Mouse (Mus musculus) yolk sac, embryonic 10.5 days (tissue): Measurements from ENCODE around the gene Zfp239.
"Not testable (repeated sequence)": the region's sequence is repeated elsewhere in the genome, so short reads cannot be mapped to it uniquely, and the experiment has no call there.

Experiments
- DNase-seq: peaks from one replicate; pipeline ENCODE4 v3.0.0-alpha.2; 2017; ENCODE audit warnings: low spot score

Gene Zfp239

GRCm38 (mm10) chr6:117861848-117862247 is at the start of gene Zfp239:
TSS of gene Zfp239 (plus strand) at chr6:117862100.
- no peak for DNase-seq

GRCm38 (mm10) chr6:117814681-117815080 is 47.2 kb upstream of the Zfp239 start:
- no peak for DNase-seq

DNA sequence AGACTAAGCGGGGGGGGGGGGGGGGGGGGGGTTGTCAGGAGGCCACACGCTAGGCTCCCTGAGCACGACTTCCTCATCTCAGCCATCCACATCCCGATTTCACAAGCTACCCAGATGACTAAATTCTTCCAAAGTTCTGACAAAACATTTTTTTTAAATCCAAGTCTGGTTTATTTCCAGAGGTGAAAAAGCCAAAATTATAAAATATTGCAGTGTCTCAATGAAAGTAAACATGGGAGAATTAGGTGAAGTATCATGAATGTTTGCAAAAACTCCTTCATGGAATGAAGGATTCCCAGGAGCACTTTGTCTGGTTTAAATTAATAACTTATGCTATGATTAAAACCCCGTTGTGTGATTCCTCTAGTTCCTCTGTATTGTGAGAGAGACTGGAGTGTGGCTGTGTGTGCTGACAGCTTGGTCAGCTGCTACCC is 44.8 kb upstream of the Zfp239 start:
- no peak for DNase-seq

DNA sequence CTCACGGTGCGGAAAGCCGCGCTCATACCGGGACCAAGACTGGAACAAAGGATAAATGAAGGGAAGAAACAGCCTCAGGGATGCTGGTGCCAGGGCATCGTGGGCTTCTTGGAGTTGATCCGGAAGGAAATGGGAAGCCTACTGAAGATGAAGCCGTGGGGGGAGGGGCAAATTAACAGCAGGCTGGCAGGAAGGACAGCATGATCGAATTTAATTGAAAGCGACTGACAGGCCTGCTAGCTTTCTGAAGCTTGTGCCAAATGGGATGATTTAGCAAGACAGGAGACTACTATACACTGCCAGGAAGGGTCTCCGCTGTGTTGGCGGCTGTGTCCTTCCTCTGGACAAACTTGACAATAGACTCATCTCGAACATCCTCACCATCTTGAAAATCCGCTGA is 41.6 kb upstream of the Zfp239 start:
- no peak for DNase-seq

- DNase-seq: peak; percentile 59
Observed at GRCm38 (mm10) chr6:117825369-117825768, 36.5 kb upstream of the Zfp239 start.

- peak; percentile 38 for DNase-seq
Observed at GRCm38 (mm10) chr6:117828273-117828672, 33.6 kb upstream of the Zfp239 start.

- peak; percentile 93 for DNase-seq
Observed at GRCm38 (mm10) chr6:117840686-117841510, 21.0 kb upstream of the Zfp239 start, which contains the start of gene Zfp637. TSS of gene Zfp637 (plus strand) at chr6:117841180.

DNA sequence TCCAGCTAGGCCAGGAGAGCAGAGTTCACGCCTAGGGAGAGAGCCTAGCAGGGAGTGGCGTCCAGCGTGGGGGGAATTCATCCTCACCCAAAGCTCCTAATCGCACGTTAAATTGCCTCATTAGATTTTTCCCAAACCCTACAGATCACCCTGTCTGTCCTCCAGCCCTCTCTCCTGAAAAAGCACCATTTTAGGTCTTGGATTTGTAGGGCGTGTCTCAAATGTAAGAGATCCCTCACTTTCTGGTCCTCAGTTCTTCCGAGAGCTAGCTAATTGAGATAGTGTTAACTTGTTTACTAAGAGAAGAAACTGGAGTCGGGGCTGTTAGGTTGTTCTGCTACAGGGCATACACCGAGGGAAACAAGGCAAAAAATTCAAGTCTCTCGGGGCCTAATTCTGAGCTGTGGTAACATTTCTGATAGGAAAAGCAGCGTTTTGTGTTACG is 20.4 kb upstream of the Zfp239 start:
- DNase-seq: no peak

GRCm38 (mm10) chr6:117844597-117844996 is 17.3 kb upstream of the Zfp239 start:
- no peak for DNase-seq

GRCm38 (mm10) chr6:117846671-117847070 is 15.2 kb upstream of the Zfp239 start:
- not testable (repeated sequence) for DNase-seq

DNA sequence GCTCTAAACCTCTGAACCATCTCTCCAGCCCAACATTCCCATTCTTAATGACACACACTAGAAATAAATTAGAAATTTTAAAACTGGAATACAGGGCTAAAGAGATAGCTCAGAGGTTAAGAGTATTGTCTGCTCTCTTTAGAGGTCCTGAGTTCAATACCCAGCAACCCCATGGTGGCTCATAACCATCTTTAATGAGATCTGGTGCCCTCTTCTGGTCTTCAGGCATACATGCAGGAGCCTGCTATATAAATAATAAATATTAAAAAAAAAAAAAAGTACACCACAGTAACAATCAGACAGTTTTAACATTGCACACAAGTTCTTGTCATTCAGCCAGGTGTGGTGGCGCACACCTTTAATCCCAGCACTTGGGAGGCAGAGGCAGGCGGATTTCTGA is 14.1 kb upstream of the Zfp239 start:
- no peak for DNase-seq

- DNase-seq: no peak
Observed at GRCm38 (mm10) chr6:117848577-117848976, 13.3 kb upstream of the Zfp239 start.

- DNase-seq: no peak
Observed at GRCm38 (mm10) chr6:117851747-117852146, 10.2 kb upstream of the Zfp239 start.

DNA sequence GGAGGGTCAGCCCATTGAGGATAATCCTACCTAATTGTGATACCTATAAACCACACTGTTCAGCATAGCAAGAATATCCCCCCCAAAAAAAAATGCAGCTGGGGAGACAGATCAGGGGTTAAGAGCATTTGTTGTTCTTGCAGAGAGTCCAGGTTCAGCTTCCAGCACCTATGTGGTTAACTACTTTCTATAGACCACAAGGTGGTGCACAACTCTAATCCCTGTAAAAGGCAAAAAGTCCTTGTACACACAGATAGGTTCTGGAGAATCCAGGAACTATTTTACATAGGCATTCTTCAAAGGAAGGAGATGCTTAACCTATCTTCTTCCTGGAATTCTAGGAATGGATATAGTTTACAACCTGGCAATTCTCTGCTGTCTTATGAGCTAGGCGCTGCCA is 3.9 kb upstream of the Zfp239 start:
- DNase-seq: no peak

DNA sequence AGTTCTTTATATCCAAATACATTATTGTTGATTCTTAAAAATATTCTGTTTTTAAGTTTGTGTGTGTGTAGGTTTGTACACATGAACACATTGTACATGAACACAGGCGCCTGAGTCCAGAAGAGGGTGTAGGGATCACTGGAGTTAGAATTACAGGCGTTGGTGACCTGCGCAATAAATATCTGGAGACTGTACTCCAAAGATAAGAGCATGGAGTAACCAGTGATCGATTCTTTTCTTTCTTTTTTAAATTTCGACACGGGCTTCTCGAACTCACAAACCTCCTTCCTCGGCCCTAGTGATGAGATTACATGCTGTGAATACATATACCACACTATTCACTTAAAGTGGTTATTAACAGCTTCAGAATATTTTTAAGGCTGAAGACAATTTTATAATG is 565 bp downstream of the Zfp239 start:
- DNase-seq: no peak

DNA sequence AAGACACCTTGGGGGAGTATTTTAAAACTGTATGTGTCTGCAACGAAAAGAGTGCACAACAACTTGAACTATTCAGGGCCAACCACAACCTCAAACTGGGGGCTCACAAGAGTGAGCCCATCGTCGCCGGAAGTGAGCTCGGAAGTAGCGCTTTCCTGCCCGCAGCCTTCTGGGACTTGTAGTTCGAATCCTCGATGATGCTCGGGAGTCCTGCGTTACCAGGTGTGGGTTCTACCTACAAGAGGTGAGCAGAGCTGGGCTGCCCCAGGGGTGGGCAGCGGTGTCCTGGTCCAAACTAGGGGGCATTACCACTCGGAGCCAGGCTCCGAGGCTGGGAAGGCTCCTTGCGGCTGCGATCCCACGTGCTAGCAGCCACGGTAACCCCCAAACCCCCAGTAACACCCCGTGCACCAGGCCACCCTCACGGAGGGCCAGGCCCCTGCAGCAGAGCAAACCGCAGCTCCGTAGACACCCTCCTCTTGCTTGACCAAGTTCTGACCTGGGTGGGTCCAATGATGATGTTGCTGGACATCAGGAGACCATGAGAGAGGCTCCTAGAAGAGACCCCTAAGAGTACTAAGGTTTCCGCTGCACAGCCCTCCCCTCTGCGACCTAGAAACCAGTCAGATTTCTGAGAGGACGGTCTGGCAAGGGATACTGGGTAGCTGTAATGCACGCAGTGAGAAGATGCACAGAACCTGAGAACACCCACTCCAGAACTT is 1.2 kb downstream of the Zfp239 start:
- peak; percentile 65 for DNase-seq

GRCm38 (mm10) chr6:117863751-117864150 is 1.9 kb downstream of the Zfp239 start:
- DNase-seq: no peak

GRCm38 (mm10) chr6:117868187-117868586 is 6.3 kb downstream of the Zfp239 start:
- no peak for DNase-seq

GRCm38 (mm10) chr6:117871034-117871433 is 9.1 kb downstream of the Zfp239 start:
- no peak for DNase-seq

DNA sequence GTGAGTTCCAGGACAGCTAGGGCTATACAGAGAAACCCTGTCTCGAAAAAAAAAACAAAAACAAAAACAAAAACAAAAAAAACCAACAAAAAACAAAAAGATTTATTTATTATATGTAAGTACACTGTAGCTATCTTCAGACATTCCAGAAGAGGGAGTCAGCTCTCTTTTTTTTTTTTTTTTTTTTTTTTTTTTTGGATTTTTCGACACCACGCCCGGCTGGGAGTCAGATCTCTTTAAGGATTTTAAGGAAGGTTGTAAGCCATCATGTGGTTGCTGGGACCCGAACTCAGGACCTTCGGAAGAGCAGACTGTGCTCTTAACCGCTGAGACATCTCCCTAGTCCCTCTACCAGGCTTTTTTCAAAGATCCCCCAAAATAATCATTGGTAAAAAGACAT is 11.6 kb downstream of the Zfp239 start:
- DNase-seq: not testable (repeated sequence)

DNA sequence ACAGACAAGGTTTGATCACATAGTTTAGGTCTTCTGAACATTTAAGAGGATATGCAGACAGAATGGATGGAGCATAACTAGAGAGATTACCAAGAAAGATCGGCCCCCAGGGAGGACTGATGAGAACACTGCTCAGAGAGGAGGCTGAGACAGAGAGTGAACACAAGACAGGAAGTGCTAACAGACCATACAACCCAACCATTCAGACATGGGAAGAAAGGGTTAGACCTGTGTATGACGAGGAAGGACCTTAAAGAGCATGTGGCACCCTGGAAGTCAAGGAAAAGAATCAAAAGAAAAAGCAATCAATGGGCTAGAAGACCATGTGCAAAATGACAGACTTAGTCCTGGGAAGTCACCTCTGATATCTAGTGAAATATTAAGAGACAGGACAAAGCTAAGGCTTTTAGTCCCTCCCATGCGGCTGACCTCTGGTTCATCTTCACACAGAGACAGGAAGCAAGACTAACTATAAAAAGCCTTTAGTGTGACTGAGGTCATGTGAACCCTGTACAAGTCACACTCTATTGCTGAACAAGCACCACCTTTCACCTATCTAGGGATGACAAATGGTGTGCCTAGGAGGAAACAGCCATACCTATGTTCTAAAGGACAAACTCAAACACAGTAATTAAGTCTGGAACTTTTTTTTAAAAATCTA is 12.9 kb downstream of the Zfp239 start:
- peak; percentile 74 for DNase-seq

GRCm38 (mm10) chr6:117878700-117879407 is 17.0 kb downstream of the Zfp239 start:
- DNase-seq: peak; percentile 94
